In genomic region chr5:66822500-66823205, GRCm38 (mm10) we compare ENCODE assay signal across 18 mouse cellular contexts.
A peak's percentile ranks its signal among the peaks of the same experiment; 100 is the strongest.
DNase-seq lines count a peak whose midpoint lies in the region; ATAC-seq lines count a peak whose summit lies in the region.
"Had no signal": no experiment of that assay in that cellular context is flagged by ENCODE, and none has a peak within 500 bp of the region (broad histone marks: within the 10 kb centered on the region; RNA-seq: fewer than 3 reads in every experiment).

No protein-coding gene starts in this region.

- 0 out of 2 replicates have a peak, but pooled peaks have one; percentile 41 for ATAC-seq in forebrain, embryonic 12.5 days (ENCODE audit: low FRiP score)
- ATAC-seq in forebrain, embryonic 15.5 days (replicated peaks), result no peak
- ATAC-seq in hindbrain, embryonic 16.5 days, result peak; percentile 66
- ATAC-seq in midbrain, embryonic 15.5 days (replicated peaks), result 0 out of 2 replicates have a peak, but pooled peaks have one; percentile 62
- no peak for ATAC-seq in erythroblast, adult 5-6 weeks (replicated peaks; ENCODE audit: low FRiP score, poor library complexity, severe bottlenecking)
- ATAC-seq: CD4-positive, CD25-positive, alpha-beta regulatory T cell, adult 4 months; forebrain, embryonic 13.5 days had no signal

- no peaks in the 10 kb centered on the region for H3K27me3 ChIP-seq in forebrain, embryonic 12.5 days
- no peaks in the 10 kb centered on the region for H3K27me3 ChIP-seq in forebrain, embryonic 15.5 days
- H3K27me3 ChIP-seq in hindbrain, embryonic 16.5 days (replicated peaks; ENCODE audit: control insufficient read depth, insufficient read depth, low read length), result no peaks in the 10 kb centered on the region
- no peaks in the 10 kb centered on the region for H3K27me3 ChIP-seq in midbrain, embryonic 15.5 days (replicated peaks)
- H3K27me3 ChIP-seq: embryonic facial prominence, embryonic 15.5 days; forebrain, embryonic 13.5 days; limb, embryonic 15.5 days had no signal

- H3K27ac ChIP-seq in forebrain, embryonic 12.5 days, result 0 out of 2 replicates have a peak overlapping the region, but pooled peaks have one; percentile 19
- no peak overlapping the region for H3K27ac ChIP-seq in forebrain, embryonic 15.5 days (replicated peaks)
- no peak overlapping the region for H3K27ac ChIP-seq in hindbrain, embryonic 16.5 days (ENCODE audit: low read depth, low read length)
- H3K27ac ChIP-seq in midbrain, embryonic 15.5 days, result no peak overlapping the region
- H3K27ac ChIP-seq: embryonic facial prominence, embryonic 15.5 days; forebrain, embryonic 13.5 days; limb, embryonic 15.5 days had no signal

- 72% methylated on average over 6 of the region's 6 CpGs for WGBS in forebrain, embryonic 12.5 days
- 68% methylated on average over 6 of the region's 6 CpGs for whole genome bisulfite sequencing in forebrain, embryonic 15.5 days
- WGBS in hindbrain, embryonic 16.5 days, result 57% methylated on average over 6 of the region's 6 CpGs
- WGBS in midbrain, embryonic 15.5 days, result 54% methylated on average over 6 of the region's 6 CpGs

- no peaks in the 10 kb centered on the region for H3K9me3 ChIP-seq in forebrain, embryonic 12.5 days
- no peaks in the 10 kb centered on the region for H3K9me3 ChIP-seq in forebrain, embryonic 15.5 days
- H3K9me3 ChIP-seq in hindbrain, embryonic 16.5 days (ENCODE audit: control insufficient read depth, low read length), result no peaks in the 10 kb centered on the region
- H3K9me3 ChIP-seq in midbrain, embryonic 15.5 days, result no peaks in the 10 kb centered on the region
- H3K9me3 ChIP-seq: embryonic facial prominence, embryonic 15.5 days; forebrain, embryonic 13.5 days; limb, embryonic 15.5 days had no signal

- H3K36me3 ChIP-seq in forebrain, embryonic 12.5 days (replicated peaks), result no peaks in the 10 kb centered on the region
- H3K36me3 ChIP-seq in forebrain, embryonic 15.5 days, result no peaks in the 10 kb centered on the region
- no peaks in the 10 kb centered on the region for H3K36me3 ChIP-seq in hindbrain, embryonic 16.5 days (ENCODE audit: control insufficient read depth, insufficient read depth, low read length)
- H3K36me3 ChIP-seq in midbrain, embryonic 15.5 days (replicated peaks), result no peaks in the 10 kb centered on the region
- H3K36me3 ChIP-seq: embryonic facial prominence, embryonic 15.5 days; G1E; limb, embryonic 15.5 days had no signal

- H3K9ac ChIP-seq in forebrain, embryonic 12.5 days, result no peak overlapping the region
- no peak overlapping the region for H3K9ac ChIP-seq in forebrain, embryonic 15.5 days (replicated peaks)
- no peak overlapping the region for H3K9ac ChIP-seq in hindbrain, embryonic 16.5 days (ENCODE audit: low read depth, low read length)
- no peak overlapping the region for H3K9ac ChIP-seq in midbrain, embryonic 15.5 days
- H3K9ac ChIP-seq: embryonic facial prominence, embryonic 15.5 days; forebrain, embryonic 13.5 days; limb, embryonic 15.5 days had no signal

- no peak overlapping the region for H3K4me3 ChIP-seq in forebrain, embryonic 12.5 days (replicated peaks)
- no peak overlapping the region for H3K4me3 ChIP-seq in forebrain, embryonic 15.5 days
- no peak overlapping the region for H3K4me3 ChIP-seq in hindbrain, embryonic 16.5 days (ENCODE audit: low read length)
- H3K4me3 ChIP-seq in midbrain, embryonic 15.5 days, result no peak overlapping the region
- H3K4me3 ChIP-seq: embryonic facial prominence, embryonic 15.5 days; forebrain, embryonic 13.5 days; limb, embryonic 15.5 days had no signal

- DNase-seq in R1 (ENCODE audit: low read depth, low spot score), result peak; percentile 17
- no peak for DNase-seq in heart, adult 18-20 months
- DNase-seq in layer of hippocampus, postnatal 36 days, result no peak
- DNase-seq: cerebellum, postnatal 10 days; embryo, embryonic 11 days; kidney, adult 18-20 months; kidney, postnatal 10 days; retina, postnatal 1 day had no signal

- H3K4me2 ChIP-seq in forebrain, embryonic 12.5 days, result no peak overlapping the region
- no peak overlapping the region for H3K4me2 ChIP-seq in forebrain, embryonic 15.5 days (replicated peaks)
- H3K4me2 ChIP-seq in hindbrain, embryonic 16.5 days (ENCODE audit: low read length), result no peak overlapping the region
- no peak overlapping the region for H3K4me2 ChIP-seq in midbrain, embryonic 15.5 days
- H3K4me2 ChIP-seq: embryonic facial prominence, embryonic 15.5 days; forebrain, embryonic 13.5 days; limb, embryonic 15.5 days had no signal

- H3K4me1 ChIP-seq in forebrain, embryonic 12.5 days, result peaks cover 15% of the 10 kb centered on the region
- H3K4me1 ChIP-seq in forebrain, embryonic 15.5 days, result peaks cover 11% of the 10 kb centered on the region
- no peaks in the 10 kb centered on the region for H3K4me1 ChIP-seq in hindbrain, embryonic 16.5 days (ENCODE audit: control insufficient read depth, insufficient read depth, low read depth, low read length)
- peaks cover 3% of the 10 kb centered on the region; the same call in 1 of the 2 replicates for H3K4me1 ChIP-seq in midbrain, embryonic 15.5 days

Comparison
In these comparisons a context has a peak if more than half of its experiments do, and no peak if none do; other contexts are left out.
1. ATAC-seq: peak in forebrain, embryonic 12.5 days (single experiment), hindbrain, embryonic 16.5 days (single experiment) and midbrain, embryonic 15.5 days (single experiment); none in forebrain, embryonic 15.5 days (single experiment) and erythroblast, adult 5-6 weeks (single experiment).